Mouse (Mus musculus): Measurements from ENCODE around the gene Ptpn6. TPM values are rescaled to one million over a fixed set of nuclear protein-coding genes. Genes with fewer than 3 reads are reported as not detected.

The Ptpn6 gene
- total and polyA plus RNA-seq, 2 experiments from 2014 or later, result 2.2 to 3.8 TPM

- Histone ChIP-seq H3K4me2 (ENCODE audit: low read depth) (no peak overlapping the region), H3K27me3 (ENCODE audit: insufficient read depth, low read length) (no peaks in the 10 kb centered on the region), H3K9me3 (ENCODE audit: low read length) (no peaks in the 10 kb centered on the region), H3K27ac (ENCODE audit: low read depth, low read length) (no peak overlapping the region), H3K36me3 (ENCODE audit: insufficient read depth) (peaks cover 55% of the 10 kb centered on the region), H3K4me1 (ENCODE audit: insufficient read depth) (no peaks in the 10 kb centered on the region), H3K4me3 (ENCODE audit: low read depth, low read length) (no peak overlapping the region), H3K9ac (no peak overlapping the region)
- ATAC-seq (peak; percentile 23; the same call in 1 of the 2 replicates), DNase-seq (no peak)
- TF ChIP-seq CTCF (IDR thresholded peaks at IDR 0.05; ENCODE audit: low read depth), result no peak
- WGBS, result 83% methylated on average over 11 of the region's 11 CpGs
Observed at GRCm38 (mm10) chr6:124699962-124700610, 38.4 kb downstream of the Ptpn6 start.

GRCm38 (mm10) chr6:124699366-124699765 lies 39.1 kb downstream of the Ptpn6 start:
- H3K27me3 ChIP-seq (ENCODE audit: insufficient read depth, low read length), result no peaks in the 10 kb centered on the region
- DNase-seq (no peak), ATAC-seq (no peak)
- 87% methylated on average over 4 of the region's 4 CpGs for WGBS
- H3K27ac ChIP-seq (ENCODE audit: low read depth, low read length), result no peak overlapping the region
- H3K4me1 ChIP-seq (ENCODE audit: insufficient read depth), result no peaks in the 10 kb centered on the region
- no peak overlapping the region for H3K4me3 ChIP-seq (ENCODE audit: low read depth, low read length)
- H3K4me2 ChIP-seq (ENCODE audit: low read depth), result no peak overlapping the region
- H3K9me3 ChIP-seq (ENCODE audit: low read length), result no peaks in the 10 kb centered on the region
- no peak overlapping the region for H3K9ac ChIP-seq
- TF ChIP-seq CTCF (IDR thresholded peaks at IDR 0.05; ENCODE audit: low read depth), result no peak
- peaks cover 48% of the 10 kb centered on the region for H3K36me3 ChIP-seq (ENCODE audit: insufficient read depth)

GRCm38 (mm10) chr6:124698751-124699150 lies 39.8 kb downstream of the Ptpn6 start:
- no peaks in the 10 kb centered on the region for H3K27me3 ChIP-seq (ENCODE audit: insufficient read depth, low read length)
- no peak overlapping the region for H3K27ac ChIP-seq (ENCODE audit: low read depth, low read length)
- no peaks in the 10 kb centered on the region for H3K4me1 ChIP-seq (ENCODE audit: insufficient read depth)
- H3K4me3 ChIP-seq (ENCODE audit: low read depth, low read length), result no peak overlapping the region
- 93% methylated on average over 6 of the region's 6 CpGs for WGBS
- TF ChIP-seq CTCF (IDR thresholded peaks at IDR 0.05; ENCODE audit: low read depth), result no peak
- peaks cover 42% of the 10 kb centered on the region for H3K36me3 ChIP-seq (ENCODE audit: insufficient read depth)
- no peak overlapping the region for H3K9ac ChIP-seq
- no peaks in the 10 kb centered on the region for H3K9me3 ChIP-seq (ENCODE audit: low read length)
- H3K4me2 ChIP-seq (ENCODE audit: low read depth), result no peak overlapping the region
- ATAC-seq (no peak), DNase-seq (no peak)

GRCm38 (mm10) chr6:124696441-124697150 lies 41.9 kb downstream of the Ptpn6 start:
- 92% methylated on average over 7 of the region's 7 CpGs for WGBS
- no peak overlapping the region for H3K4me3 ChIP-seq (ENCODE audit: low read depth, low read length)
- no peak for TF ChIP-seq CTCF (IDR thresholded peaks at IDR 0.05; ENCODE audit: low read depth)
- ATAC-seq (no peak), DNase-seq (no peak)
- H3K36me3 ChIP-seq (ENCODE audit: insufficient read depth), result peaks cover 20% of the 10 kb centered on the region
- H3K9me3 ChIP-seq (ENCODE audit: low read length), result no peaks in the 10 kb centered on the region
- no peak overlapping the region for H3K27ac ChIP-seq (ENCODE audit: low read depth, low read length)
- no peaks in the 10 kb centered on the region for H3K27me3 ChIP-seq (ENCODE audit: insufficient read depth, low read length)
- H3K4me2 ChIP-seq (ENCODE audit: low read depth), result no peak overlapping the region
- H3K4me1 ChIP-seq (ENCODE audit: insufficient read depth), result no peaks in the 10 kb centered on the region
- no peak overlapping the region for H3K9ac ChIP-seq

GRCm38 (mm10) chr6:124694166-124694955 lies 44.2 kb downstream of the Ptpn6 start:
- ATAC-seq (peak; percentile 81), DNase-seq (peak; percentile 62)
- no peak for TF ChIP-seq CTCF (IDR thresholded peaks at IDR 0.05; ENCODE audit: low read depth)
- no peak overlapping the region for H3K4me2 ChIP-seq (ENCODE audit: low read depth)
- H3K9me3 ChIP-seq (ENCODE audit: low read length), result no peaks in the 10 kb centered on the region
- H3K27ac ChIP-seq (ENCODE audit: low read depth, low read length), result 0 out of 2 replicates have a peak overlapping the region, but pooled peaks have one; percentile 45
- H3K9ac ChIP-seq, result no peak overlapping the region
- H3K27me3 ChIP-seq (ENCODE audit: insufficient read depth, low read length), result no peaks in the 10 kb centered on the region
- no peaks in the 10 kb centered on the region for H3K4me1 ChIP-seq (ENCODE audit: insufficient read depth)
- 63% methylated on average over 15 of the region's 15 CpGs for WGBS
- H3K4me3 ChIP-seq (ENCODE audit: low read depth, low read length), result no peak overlapping the region
- no peaks in the 10 kb centered on the region; the same call in 1 of the 2 replicates for H3K36me3 ChIP-seq (ENCODE audit: insufficient read depth)

GRCm38 (mm10) chr6:124693243-124693981 lies 45.1 kb downstream of the Ptpn6 start:
- H3K4me2 ChIP-seq (ENCODE audit: low read depth), result no peak overlapping the region

More at GRCm38 (mm10) chr6:124693243-124693981, 45.1 kb downstream of the Ptpn6 start:
- H3K9me3 ChIP-seq (ENCODE audit: low read length), result no peaks in the 10 kb centered on the region
- no peak overlapping the region for H3K9ac ChIP-seq
- 79% methylated on average over 15 of the region's 15 CpGs for WGBS
- H3K27ac ChIP-seq (ENCODE audit: low read depth, low read length), result 0 out of 2 replicates have a peak overlapping the region, but pooled peaks have one; percentile 45
- H3K4me3 ChIP-seq (ENCODE audit: low read depth, low read length), result no peak overlapping the region
- ATAC-seq (no peak), DNase-seq (no peak)
- H3K4me1 ChIP-seq (ENCODE audit: insufficient read depth), result no peaks in the 10 kb centered on the region
- H3K27me3 ChIP-seq (ENCODE audit: insufficient read depth, low read length), result no peaks in the 10 kb centered on the region
- no peak for TF ChIP-seq CTCF (IDR thresholded peaks at IDR 0.05; ENCODE audit: low read depth)
- no peaks in the 10 kb centered on the region for H3K36me3 ChIP-seq (ENCODE audit: insufficient read depth)
